Mouse (Mus musculus): ENCODE measurements at regions not wholly inside any gene's neighbourhood (a gene's known extent, or its start where the extent isn't known, plus 50 kb on each side); places are given as distances from the start of the nearest gene placed in this dataset.

DNA sequence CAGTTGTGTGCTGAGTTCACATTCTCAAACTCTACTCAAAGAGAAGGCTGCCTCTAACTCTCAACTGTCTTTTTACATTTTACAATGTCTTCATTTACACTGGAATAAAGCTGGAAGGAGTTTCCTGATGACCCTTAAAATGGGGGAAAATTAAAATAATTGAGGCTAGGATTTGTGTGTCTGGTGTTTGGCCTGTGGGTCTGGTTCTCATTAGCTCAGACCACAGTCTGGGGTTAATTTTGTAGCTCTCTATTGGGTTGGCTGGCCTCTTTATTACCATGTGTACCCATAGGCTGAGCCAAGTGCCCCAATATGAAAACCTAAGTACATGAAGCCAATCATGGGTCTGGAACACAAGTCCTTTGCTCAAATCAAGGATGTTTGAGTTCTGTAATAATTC, 128.0 kb upstream of the Sox11 start:
- Histone ChIP-seq H3K36me3 (ENCODE audit: control insufficient read depth, insufficient read depth) (no peaks in the 10 kb centered on the region), H3K27ac (ENCODE audit: low read length) (no peak overlapping the region), H3K27me3 (ENCODE audit: control insufficient read depth, insufficient read depth, low read depth, low read length) (no peaks in the 10 kb centered on the region), H3K4me3 (ENCODE audit: low read depth, low read length) (no peak overlapping the region), H3K4me1 (ENCODE audit: control insufficient read depth, low read depth, low read length) (no peaks in the 10 kb centered on the region), H3K9ac (ENCODE audit: low read depth, low read length) (no peak overlapping the region), H3K4me2 (ENCODE audit: low read depth, low read length) (no peak overlapping the region), H3K9me3 (replicated peaks; ENCODE audit: control insufficient read depth, low read length) (no peaks in the 10 kb centered on the region)
- ATAC-seq (ENCODE audit: low read depth): no peak

DNA sequence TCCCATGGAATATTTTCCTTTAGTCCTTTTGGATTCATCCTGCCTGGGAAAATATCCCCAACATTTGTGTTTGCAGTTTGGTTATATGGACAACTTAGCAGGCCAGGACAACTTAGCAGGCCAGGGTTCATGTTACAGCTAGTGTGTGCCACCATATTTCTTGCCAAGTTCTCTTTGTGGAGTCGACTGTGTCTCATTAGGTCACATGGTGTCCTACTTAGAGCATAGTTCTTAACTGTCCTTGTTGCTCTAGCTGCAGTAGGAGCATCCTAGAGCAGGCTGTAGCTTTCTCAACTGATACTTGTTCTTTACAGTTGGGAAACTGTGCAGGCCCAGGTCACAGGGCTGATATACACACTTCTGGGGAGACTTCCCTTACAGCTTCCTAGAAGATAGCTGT, 126.4 kb upstream of the Sox11 start:
- no peak for ATAC-seq (ENCODE audit: low read depth)
- no peaks in the 10 kb centered on the region for H3K9me3 ChIP-seq (replicated peaks; ENCODE audit: control insufficient read depth, low read length)
- H3K27ac ChIP-seq (ENCODE audit: low read length): no peak overlapping the region
- no peaks in the 10 kb centered on the region for H3K4me1 ChIP-seq (ENCODE audit: control insufficient read depth, low read depth, low read length)
- no peak overlapping the region for H3K4me3 ChIP-seq (ENCODE audit: low read depth, low read length)
- no peak overlapping the region for H3K4me2 ChIP-seq (ENCODE audit: low read depth, low read length)
- H3K36me3 ChIP-seq (ENCODE audit: control insufficient read depth, insufficient read depth): no peaks in the 10 kb centered on the region
- no peak overlapping the region for H3K9ac ChIP-seq (ENCODE audit: low read depth, low read length)
- WGBS (ENCODE audit: insufficient replicate concordance): 46% methylated on average over 1 of the region's 1 CpGs
- no peaks in the 10 kb centered on the region for H3K27me3 ChIP-seq (ENCODE audit: control insufficient read depth, insufficient read depth, low read depth, low read length)

DNA sequence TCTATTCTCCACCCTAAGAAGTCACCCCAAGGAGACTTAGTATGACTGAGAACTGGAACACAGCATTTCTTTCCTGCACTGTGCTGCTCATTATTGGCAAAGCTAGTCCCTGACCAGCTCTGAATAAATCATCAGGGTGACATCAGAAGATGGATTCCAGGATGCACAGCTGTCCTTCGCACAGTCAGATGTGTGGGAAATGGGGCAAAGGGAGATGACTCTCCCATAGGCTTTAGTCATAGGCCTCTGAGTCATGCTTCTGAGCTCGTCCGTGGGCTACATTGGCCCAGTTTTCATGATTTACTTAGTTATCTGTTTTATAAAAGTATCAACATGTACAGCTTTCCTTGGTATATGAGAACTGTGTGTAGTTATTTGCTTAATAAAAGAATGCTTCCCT, 125.8 kb upstream of the Sox11 start:
- Histone ChIP-seq H3K9me3 (replicated peaks; ENCODE audit: control insufficient read depth, low read length) (no peaks in the 10 kb centered on the region), H3K4me3 (ENCODE audit: low read depth, low read length) (no peak overlapping the region), H3K27me3 (ENCODE audit: control insufficient read depth, insufficient read depth, low read depth, low read length) (no peaks in the 10 kb centered on the region), H3K27ac (ENCODE audit: low read length) (no peak overlapping the region), H3K4me2 (ENCODE audit: low read depth, low read length) (no peak overlapping the region), H3K4me1 (ENCODE audit: control insufficient read depth, low read depth, low read length) (no peaks in the 10 kb centered on the region), H3K9ac (ENCODE audit: low read depth, low read length) (no peak overlapping the region), H3K36me3 (ENCODE audit: control insufficient read depth, insufficient read depth) (no peaks in the 10 kb centered on the region)
- 56% methylated on average over 3 of the region's 3 CpGs for WGBS (ENCODE audit: insufficient replicate concordance)
- ATAC-seq (ENCODE audit: low read depth): no peak

DNA sequence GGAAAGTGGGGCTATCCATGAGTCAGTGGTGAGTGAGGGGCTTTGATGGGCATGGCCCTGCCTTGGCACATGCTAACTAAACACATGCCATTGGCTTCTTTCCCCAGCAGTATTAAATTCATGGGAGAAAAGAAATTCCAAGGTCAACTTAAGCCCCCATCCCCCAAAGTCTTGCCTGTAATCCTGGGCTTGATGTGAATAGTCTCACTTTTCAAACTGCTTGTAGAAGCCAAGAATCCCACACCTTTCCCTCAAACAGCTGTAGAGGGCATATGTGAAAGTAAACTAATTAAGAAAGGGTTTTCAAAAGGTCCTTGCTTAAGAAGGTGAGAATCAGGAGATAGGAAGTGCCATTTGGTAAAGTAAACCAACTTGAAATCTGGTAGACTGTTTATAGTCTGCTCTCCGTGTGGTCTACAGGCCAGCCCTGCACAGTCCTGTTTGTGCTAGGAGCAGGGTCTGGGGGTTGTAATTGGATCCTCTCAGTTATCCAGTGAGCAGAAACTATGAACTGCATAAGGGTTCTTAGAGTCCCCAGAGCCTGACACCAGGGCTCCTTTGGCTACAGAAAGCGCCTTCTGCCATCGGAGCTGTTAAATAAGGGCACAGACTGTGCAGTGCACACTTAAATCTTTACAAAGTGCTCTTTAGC, 123.3 kb upstream of the Sox11 start:
- no peak overlapping the region for H3K4me2 ChIP-seq (ENCODE audit: low read depth, low read length)
- 36% methylated on average over 3 of the region's 3 CpGs for WGBS (ENCODE audit: insufficient replicate concordance)
- H3K36me3 ChIP-seq (ENCODE audit: control insufficient read depth, insufficient read depth): no peaks in the 10 kb centered on the region
- H3K4me1 ChIP-seq (ENCODE audit: control insufficient read depth, low read depth, low read length): no peaks in the 10 kb centered on the region
- H3K27me3 ChIP-seq (ENCODE audit: control insufficient read depth, insufficient read depth, low read depth, low read length): no peaks in the 10 kb centered on the region
- ATAC-seq (ENCODE audit: low read depth): no peak
- no peak overlapping the region for H3K9ac ChIP-seq (ENCODE audit: low read depth, low read length)
- no peak overlapping the region for H3K27ac ChIP-seq (ENCODE audit: low read length)
- no peaks in the 10 kb centered on the region for H3K9me3 ChIP-seq (replicated peaks; ENCODE audit: control insufficient read depth, low read length)
- no peak overlapping the region for H3K4me3 ChIP-seq (ENCODE audit: low read depth, low read length)

DNA sequence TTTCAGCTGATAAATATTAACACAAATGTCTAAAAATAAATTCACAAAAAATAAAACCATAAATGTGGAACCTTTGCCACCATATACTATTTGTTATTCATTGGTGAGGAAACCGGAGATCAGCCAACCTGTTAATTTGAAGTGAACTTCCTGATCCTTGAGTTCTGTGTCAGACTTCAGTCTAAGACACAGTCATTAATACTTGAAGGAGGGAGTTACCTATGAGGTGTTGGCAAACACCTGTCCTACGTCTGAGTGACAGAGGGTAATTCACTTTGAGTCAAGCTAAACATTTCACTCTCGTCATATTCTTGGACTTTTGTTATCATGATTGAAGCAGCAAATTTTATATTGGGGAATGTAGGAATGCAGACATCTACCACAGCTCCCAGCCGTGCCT, 116.3 kb upstream of the Sox11 start:
- no peak overlapping the region for H3K27ac ChIP-seq (ENCODE audit: low read length)
- H3K4me1 ChIP-seq (ENCODE audit: control insufficient read depth, low read depth, low read length): no peaks in the 10 kb centered on the region
- no peaks in the 10 kb centered on the region for H3K9me3 ChIP-seq (replicated peaks; ENCODE audit: control insufficient read depth, low read length)
- 55% methylated on average over 4 of the region's 4 CpGs for WGBS (ENCODE audit: insufficient replicate concordance)
- H3K4me3 ChIP-seq (ENCODE audit: low read depth, low read length): no peak overlapping the region
- no peaks in the 10 kb centered on the region for H3K27me3 ChIP-seq (ENCODE audit: control insufficient read depth, insufficient read depth, low read depth, low read length)
- H3K9ac ChIP-seq (ENCODE audit: low read depth, low read length): no peak overlapping the region
- no peak for ATAC-seq (ENCODE audit: low read depth)
- H3K36me3 ChIP-seq (ENCODE audit: control insufficient read depth, insufficient read depth): no peaks in the 10 kb centered on the region
- H3K4me2 ChIP-seq (ENCODE audit: low read depth, low read length): no peak overlapping the region

DNA sequence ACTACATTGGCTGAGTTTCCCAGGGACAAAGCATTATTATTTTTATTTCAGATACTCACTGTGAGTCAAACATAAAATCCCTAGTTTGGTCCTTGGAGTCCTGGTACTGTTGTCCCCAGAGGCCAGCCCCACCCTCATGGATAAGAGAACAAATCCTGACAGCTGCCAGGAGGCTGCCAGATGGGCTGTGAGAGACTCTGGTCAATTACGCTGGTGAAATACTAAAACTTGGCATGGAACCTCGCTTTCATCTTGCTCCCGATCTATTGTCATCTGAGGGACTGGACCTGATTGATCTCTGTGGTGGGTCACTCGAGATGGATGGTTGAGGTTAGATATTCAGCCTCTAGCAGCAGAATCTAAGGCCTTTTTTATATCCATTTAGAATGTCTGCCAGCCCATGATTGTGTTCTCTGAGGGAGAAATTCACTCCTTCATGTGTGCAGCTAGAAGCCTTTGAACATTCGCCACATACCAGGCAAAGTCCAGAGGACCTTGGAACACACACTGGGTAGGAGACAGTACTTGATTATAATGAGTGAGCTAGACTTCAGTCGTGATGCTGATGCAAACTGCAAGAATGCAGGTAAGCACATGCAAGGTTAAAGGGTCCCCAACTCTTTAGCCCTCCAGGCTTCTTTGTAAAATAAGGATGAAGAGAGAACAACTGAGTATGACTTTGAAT, 95.4 kb upstream of the Sox11 start:
- Histone ChIP-seq H3K27me3 (ENCODE audit: control insufficient read depth, insufficient read depth, low read depth, low read length) (no peaks in the 10 kb centered on the region), H3K9ac (ENCODE audit: low read depth, low read length) (no peak overlapping the region), H3K4me1 (ENCODE audit: control insufficient read depth, low read depth, low read length) (no peaks in the 10 kb centered on the region), H3K9me3 (replicated peaks; ENCODE audit: control insufficient read depth, low read length) (no peaks in the 10 kb centered on the region), H3K27ac (ENCODE audit: low read length) (no peak overlapping the region), H3K4me2 (ENCODE audit: low read depth, low read length) (no peak overlapping the region), H3K36me3 (ENCODE audit: control insufficient read depth, insufficient read depth) (no peaks in the 10 kb centered on the region), H3K4me3 (ENCODE audit: low read depth, low read length) (no peak overlapping the region)
- WGBS (ENCODE audit: insufficient replicate concordance): 51% methylated on average over 6 of the region's 6 CpGs
- no peak for ATAC-seq (ENCODE audit: low read depth)

DNA sequence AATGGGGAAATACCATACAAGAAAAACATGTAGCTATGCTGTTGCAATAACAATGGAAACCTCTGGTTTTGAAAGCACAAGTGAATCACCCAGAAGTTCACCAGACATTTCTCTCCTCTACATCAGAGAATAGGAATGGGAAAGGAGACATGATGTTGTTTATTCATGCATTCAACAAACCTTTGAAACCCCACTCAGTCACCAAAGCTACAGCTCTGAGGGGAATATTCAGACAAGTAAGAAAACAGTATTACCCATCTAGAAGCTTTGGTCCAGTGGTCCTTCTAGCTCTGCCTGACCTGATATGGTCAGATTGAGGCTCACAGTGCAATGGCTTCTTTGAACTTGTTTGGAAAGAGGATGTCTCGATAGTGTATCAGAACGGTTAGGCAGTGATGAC, 89.0 kb upstream of the Sox11 start:
- WGBS (ENCODE audit: insufficient replicate concordance): 72% methylated on average over 2 of the region's 2 CpGs
- H3K27ac ChIP-seq (ENCODE audit: low read length): no peak overlapping the region
- no peaks in the 10 kb centered on the region for H3K36me3 ChIP-seq (ENCODE audit: control insufficient read depth, insufficient read depth)
- H3K9me3 ChIP-seq (replicated peaks; ENCODE audit: control insufficient read depth, low read length): no peaks in the 10 kb centered on the region
- H3K9ac ChIP-seq (ENCODE audit: low read depth, low read length): no peak overlapping the region
- no peaks in the 10 kb centered on the region for H3K4me1 ChIP-seq (ENCODE audit: control insufficient read depth, low read depth, low read length)
- ATAC-seq (ENCODE audit: low read depth): no peak
- H3K27me3 ChIP-seq (ENCODE audit: control insufficient read depth, insufficient read depth, low read depth, low read length): no peaks in the 10 kb centered on the region
- no peak overlapping the region for H3K4me2 ChIP-seq (ENCODE audit: low read depth, low read length)
- no peak overlapping the region for H3K4me3 ChIP-seq (ENCODE audit: low read depth, low read length)

DNA sequence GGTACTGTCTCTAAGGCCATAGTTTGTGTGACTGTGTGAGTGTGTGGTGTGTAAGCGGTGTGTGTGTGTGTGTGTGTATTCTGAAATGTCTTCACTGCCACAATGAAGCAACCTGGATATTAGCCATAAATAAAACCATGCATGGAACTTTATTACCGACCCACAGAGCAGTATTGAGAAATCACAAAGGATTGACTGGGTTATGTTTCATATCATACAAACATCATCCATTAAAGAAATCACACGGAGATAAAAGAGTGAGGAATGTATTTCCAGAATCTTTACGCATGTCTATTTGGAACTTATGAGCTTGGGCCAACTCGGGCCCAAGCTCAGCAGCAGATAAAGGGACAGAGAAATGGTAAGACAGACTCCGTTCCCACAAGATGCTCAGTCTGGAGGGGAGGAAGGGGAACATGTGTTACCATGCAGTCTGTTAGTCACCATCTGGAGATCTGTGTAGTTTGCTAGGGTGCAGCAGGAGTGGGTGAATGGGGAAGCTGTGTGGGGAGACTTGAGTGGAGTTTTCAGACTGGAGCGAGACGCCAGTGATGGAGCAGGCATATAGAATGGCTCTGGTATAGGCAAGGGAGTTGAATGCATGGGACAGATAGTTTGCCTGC, 75.1 kb upstream of the Sox11 start:
- no peaks in the 10 kb centered on the region for H3K27me3 ChIP-seq (ENCODE audit: control insufficient read depth, insufficient read depth, low read depth, low read length)
- H3K4me3 ChIP-seq (ENCODE audit: low read depth, low read length): no peak overlapping the region
- no peak overlapping the region for H3K27ac ChIP-seq (ENCODE audit: low read length)
- 70% methylated on average over 8 of the region's 8 CpGs for WGBS (ENCODE audit: insufficient replicate concordance)
- H3K4me1 ChIP-seq (ENCODE audit: control insufficient read depth, low read depth, low read length): no peaks in the 10 kb centered on the region
- H3K9ac ChIP-seq (ENCODE audit: low read depth, low read length): no peak overlapping the region
- ATAC-seq (ENCODE audit: low read depth): no peak
- H3K4me2 ChIP-seq (ENCODE audit: low read depth, low read length): no peak overlapping the region
- H3K36me3 ChIP-seq (ENCODE audit: control insufficient read depth, insufficient read depth): no peaks in the 10 kb centered on the region
- H3K9me3 ChIP-seq (replicated peaks; ENCODE audit: control insufficient read depth, low read length): no peaks in the 10 kb centered on the region

DNA sequence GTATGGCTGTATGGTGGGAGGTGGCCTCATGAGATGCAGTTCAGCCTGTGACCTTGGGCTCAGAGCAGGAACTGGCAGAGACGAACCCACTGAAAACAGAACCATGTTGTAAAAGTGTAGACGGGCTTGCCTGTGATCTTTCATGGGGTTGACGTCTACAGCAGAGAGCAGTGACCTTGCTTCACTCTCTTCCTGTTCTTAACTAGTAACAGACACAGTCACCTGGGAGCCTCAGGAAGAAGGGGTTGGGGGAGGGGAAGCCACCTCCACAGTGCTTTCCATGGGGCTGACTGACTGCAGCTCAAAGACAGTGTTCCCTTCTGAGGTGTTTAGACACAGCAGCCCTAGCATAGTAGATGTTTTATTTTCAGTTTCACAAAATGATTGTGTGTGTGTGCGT, 68.2 kb upstream of the Sox11 start:
- no peaks in the 10 kb centered on the region for H3K27me3 ChIP-seq (ENCODE audit: control insufficient read depth, insufficient read depth, low read depth, low read length)
- no peak for ATAC-seq (ENCODE audit: low read depth)
- H3K27ac ChIP-seq (ENCODE audit: low read length): no peak overlapping the region
- no peaks in the 10 kb centered on the region for H3K36me3 ChIP-seq (ENCODE audit: control insufficient read depth, insufficient read depth)
- H3K4me3 ChIP-seq (ENCODE audit: low read depth, low read length): no peak overlapping the region
- WGBS (ENCODE audit: insufficient replicate concordance): 23% methylated on average over 4 of the region's 4 CpGs
- no peaks in the 10 kb centered on the region for H3K4me1 ChIP-seq (ENCODE audit: control insufficient read depth, low read depth, low read length)
- H3K4me2 ChIP-seq (ENCODE audit: low read depth, low read length): no peak overlapping the region
- H3K9me3 ChIP-seq (replicated peaks; ENCODE audit: control insufficient read depth, low read length): no peaks in the 10 kb centered on the region
- H3K9ac ChIP-seq (ENCODE audit: low read depth, low read length): no peak overlapping the region

All from liver, embryonic 16.5 days (tissue).